23 mouse cellular contexts compared by ENCODE assay signal in the genomic region with DNA sequence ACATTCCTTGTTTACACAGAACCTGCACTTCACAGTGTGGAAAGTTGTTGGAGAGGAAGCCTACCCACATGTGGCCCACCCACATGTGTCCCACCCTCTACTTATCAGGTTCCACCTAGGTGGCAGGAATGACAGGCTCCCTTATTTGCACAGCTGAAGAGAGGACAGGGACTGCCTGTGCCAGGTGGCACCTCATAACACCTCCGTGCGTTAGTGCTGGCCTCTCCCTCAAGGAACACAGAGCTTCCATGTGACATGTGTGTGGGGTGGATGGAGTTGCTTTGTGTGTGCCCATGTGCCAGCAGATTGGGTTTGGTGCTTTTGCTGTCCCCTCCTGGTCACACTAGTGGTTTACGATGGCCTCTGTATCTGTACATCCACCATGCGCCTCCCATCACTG. TPM values are rescaled to one million over a fixed set of nuclear protein-coding genes. Genes with fewer than 3 reads are reported as not detected.
DNase-seq lines count a peak whose midpoint lies in the region; ATAC-seq and TF ChIP-seq lines count a peak whose summit lies in the region.
"Had no signal": no experiment of that assay in that cellular context is flagged by ENCODE, and none has a peak within 500 bp of the region (broad histone marks: within the 10 kb centered on the region; RNA-seq: fewer than 3 reads in every experiment).

No protein-coding gene starts in this region.

- no peak for TF ChIP-seq EP300 in lung, postnatal 0 days (IDR thresholded peaks at IDR 0.05)

- H3K27ac ChIP-seq in lung, embryonic 15.5 days, result no peak overlapping the region
- no peak overlapping the region for H3K27ac ChIP-seq in lung, postnatal 0 days (ENCODE audit: low read length)
- H3K27ac ChIP-seq in stomach, embryonic 15.5 days, result no peak overlapping the region
- H3K27ac ChIP-seq in embryonic facial prominence, embryonic 10.5 days (replicated peaks), result no peak overlapping the region
- H3K27ac ChIP-seq: forebrain, embryonic 10.5 days; forebrain, embryonic 13.5 days; heart, adult 2 months; heart, embryonic 10.5 days; hindbrain, embryonic 12.5 days; hindbrain, embryonic 15.5 days had no signal

- no peak overlapping the region for H3K9ac ChIP-seq in lung, embryonic 15.5 days
- H3K9ac ChIP-seq in lung, postnatal 0 days (replicated peaks; ENCODE audit: low read depth), result no peak overlapping the region
- no peak overlapping the region for H3K9ac ChIP-seq in stomach, embryonic 15.5 days
- H3K9ac ChIP-seq: forebrain, embryonic 13.5 days; hindbrain, embryonic 12.5 days; hindbrain, embryonic 15.5 days had no signal

- no peak for DNase-seq in lung, postnatal 0 days (ENCODE audit: low spot score)
- peak; percentile 44 for DNase-seq in large intestine, adult 2 months (ENCODE audit: low read depth, low spot score)
- DNase-seq in kidney, postnatal 4 days, result no peak
- DNase-seq in embryonic facial prominence, embryonic 10.5 days (ENCODE audit: low spot score), result no peak
- DNase-seq: adrenal gland, adult 2 months; adrenal gland, postnatal 14 days; cerebellum, adult 11 months; cerebellum, adult 2 months; cerebellum, postnatal 10 days; cerebellum, postnatal 36 days; embryo, embryonic 11 days; gastrocnemius, postnatal 10 days; gastrocnemius, postnatal 36 days; heart, adult 2 months had no signal

- H3K36me3 ChIP-seq in lung, embryonic 15.5 days, result no peaks in the 10 kb centered on the region
- no peaks in the 10 kb centered on the region for H3K36me3 ChIP-seq in lung, postnatal 0 days (ENCODE audit: insufficient read depth, low read length)
- no peaks in the 10 kb centered on the region for H3K36me3 ChIP-seq in stomach, embryonic 15.5 days
- no peaks in the 10 kb centered on the region for H3K36me3 ChIP-seq in embryonic facial prominence, embryonic 10.5 days (replicated peaks)
- H3K36me3 ChIP-seq: forebrain, embryonic 10.5 days; heart, embryonic 10.5 days; hindbrain, embryonic 12.5 days; hindbrain, embryonic 15.5 days had no signal

- H3K9me3 ChIP-seq in lung, embryonic 15.5 days, result no peaks in the 10 kb centered on the region
- H3K9me3 ChIP-seq in lung, postnatal 0 days (ENCODE audit: low read length), result no peaks in the 10 kb centered on the region
- no peaks in the 10 kb centered on the region for H3K9me3 ChIP-seq in stomach, embryonic 15.5 days
- no peaks in the 10 kb centered on the region for H3K9me3 ChIP-seq in embryonic facial prominence, embryonic 10.5 days
- H3K9me3 ChIP-seq: forebrain, embryonic 10.5 days; forebrain, embryonic 13.5 days; heart, embryonic 10.5 days; hindbrain, embryonic 12.5 days; hindbrain, embryonic 15.5 days had no signal

- WGBS in lung, embryonic 15.5 days, result 67% methylated on average over 4 of the region's 4 CpGs
- 66% methylated on average over 4 of the region's 4 CpGs for WGBS in lung, postnatal 0 days
- 55% methylated on average over 4 of the region's 4 CpGs for whole genome bisulfite sequencing in large intestine, adult 2 months
- 73% methylated on average over 4 of the region's 4 CpGs for WGBS in stomach, embryonic 15.5 days
- WGBS in embryonic facial prominence, embryonic 10.5 days, result 91% methylated on average over 4 of the region's 4 CpGs

- H3K4me1 ChIP-seq in lung, embryonic 15.5 days, result no peaks in the 10 kb centered on the region
- no peaks in the 10 kb centered on the region for H3K4me1 ChIP-seq in lung, postnatal 0 days (ENCODE audit: insufficient read depth, low read depth, low read length)
- H3K4me1 ChIP-seq in stomach, embryonic 15.5 days, result no peaks in the 10 kb centered on the region
- no peaks in the 10 kb centered on the region for H3K4me1 ChIP-seq in embryonic facial prominence, embryonic 10.5 days
- H3K4me1 ChIP-seq: heart, embryonic 10.5 days; hindbrain, embryonic 12.5 days; hindbrain, embryonic 15.5 days had no signal

- H3K27me3 ChIP-seq in lung, embryonic 15.5 days, result no peaks in the 10 kb centered on the region
- H3K27me3 ChIP-seq in lung, postnatal 0 days (replicated peaks; ENCODE audit: insufficient read depth, low read length), result no peaks in the 10 kb centered on the region
- no peaks in the 10 kb centered on the region for H3K27me3 ChIP-seq in stomach, embryonic 15.5 days (replicated peaks)
- no peaks in the 10 kb centered on the region for H3K27me3 ChIP-seq in embryonic facial prominence, embryonic 10.5 days (replicated peaks; ENCODE audit: low read depth, poor library complexity, severe bottlenecking)
- H3K27me3 ChIP-seq: forebrain, embryonic 13.5 days; hindbrain, embryonic 12.5 days; hindbrain, embryonic 15.5 days had no signal

- no peak for TF ChIP-seq CTCF in lung, postnatal 0 days (IDR thresholded peaks at IDR 0.05)

- peak; percentile 31; the same call in 1 of the 2 replicates for ATAC-seq in lung, embryonic 15.5 days (ENCODE audit: borderline replicate concordance, extremely low read depth, low FRiP score, low TSS enrichment)
- no peak for ATAC-seq in lung, postnatal 0 days
- 0 out of 2 replicates have a peak, but pooled peaks have one; percentile 20 for ATAC-seq in stomach, embryonic 15.5 days (ENCODE audit: insufficient read depth, low FRiP score, low read depth)
- ATAC-seq: CD4-positive, CD25-positive, alpha-beta regulatory T cell, adult 4 months; forebrain, embryonic 13.5 days; forebrain, embryonic 16.5 days had no signal

- no peak overlapping the region for H3K4me3 ChIP-seq in lung, embryonic 15.5 days
- no peak overlapping the region for H3K4me3 ChIP-seq in lung, postnatal 0 days (ENCODE audit: low read depth, low read length)
- H3K4me3 ChIP-seq in stomach, embryonic 15.5 days (replicated peaks), result no peak overlapping the region
- no peak overlapping the region for H3K4me3 ChIP-seq in embryonic facial prominence, embryonic 10.5 days
- H3K4me3 ChIP-seq: forebrain, embryonic 10.5 days; forebrain, embryonic 13.5 days; heart, adult 2 months; heart, embryonic 10.5 days; hindbrain, embryonic 12.5 days; hindbrain, embryonic 15.5 days had no signal

- H3K4me2 ChIP-seq in lung, embryonic 15.5 days, result no peak overlapping the region
- no peak overlapping the region for H3K4me2 ChIP-seq in lung, postnatal 0 days (replicated peaks; ENCODE audit: low read depth, low read length)
- H3K4me2 ChIP-seq in stomach, embryonic 15.5 days, result no peak overlapping the region
- H3K4me2 ChIP-seq: forebrain, embryonic 13.5 days; hindbrain, embryonic 12.5 days; hindbrain, embryonic 15.5 days had no signal

RNA-seq across cellular contexts. Expression of a gene that starts 43.4 kb away (rescaled TPM):
- polyA plus RNA-seq in lung, embryonic 15.5 days (2015; fragmentation: Nextera tagmentation; extraction: Ambion mirVana), result 12.4 and 13.9 TPM in 2 replicates
- 13.8 and 16.2 TPM in 2 replicates for polyA plus RNA-seq in lung, postnatal 0 days (2015; fragmentation: Nextera tagmentation; extraction: Ambion mirVana)
- 4.2 and 5.9 TPM in 2 replicates for polyA plus RNA-seq in large intestine, adult 2 months (2012; rRNA removed)
- polyA plus RNA-seq in stomach, embryonic 15.5 days (2015; fragmentation: Nextera tagmentation; extraction: Ambion mirVana), result 74.5 and 81.4 TPM in 2 replicates
- 1.2 and 2.8 TPM in 2 replicates for polyA plus RNA-seq in embryonic facial prominence, embryonic 10.5 days (2016; fragmentation: Nextera tagmentation; extraction: Ambion mirVana)
